Mouse (Mus musculus) stomach, postnatal 0 days (tissue): Measurements from ENCODE around the gene R3hdm2. TPM values are rescaled to one million over a fixed set of nuclear protein-coding genes. Genes with fewer than 3 reads are reported as not detected.

Experiments
- ATAC-seq: fragments of 200-750 bp; cut with Nextera tagmentation; 2 replicates; pipeline ENCODE4 v1.8.0; 2017; ENCODE audit not compliant: low FRiP score, low TSS enrichment
- DNase-seq: peaks from one replicate; pipeline ENCODE4 v3.0.0-alpha.2; 2016; ENCODE audit warnings: low spot score
- H3K27ac ChIP-seq: fragments of 300-500 bp; sonication (generic); replicated peaks from 2 replicates; pipeline ENCODE4 v1.5.1; 2014; ENCODE audit warnings: mild to moderate bottlenecking, control low read depth
- H3K27me3 ChIP-seq: fragments of 300-500 bp; sonication (generic); 2 replicates; pipeline ENCODE4 v1.6.1; 2014; ENCODE audit warnings: low read length; ENCODE audit not compliant: control insufficient read depth, insufficient read depth
- H3K36me3 ChIP-seq: fragments of 300-500 bp; sonication (generic); 2 replicates; pipeline ENCODE4 v1.6.1; 2014; ENCODE audit warnings: low read length, mixed read lengths; ENCODE audit not compliant: control insufficient read depth, insufficient read depth
- H3K4me1 ChIP-seq: fragments of 300-500 bp; sonication (generic); replicated peaks from 2 replicates; pipeline ENCODE4 v1.6.1; 2014; ENCODE audit warnings: antibody characterized with exemption; ENCODE audit not compliant: control insufficient read depth, insufficient read depth
- H3K4me2 ChIP-seq: fragments of 300-500 bp; sonication (generic); replicated peaks from 2 replicates; pipeline ENCODE4 v1.6.1; 2014; ENCODE audit warnings: low read depth, mild to moderate bottlenecking, control low read depth, moderate library complexity
- H3K4me3 ChIP-seq: fragments of 300-500 bp; sonication (generic); 2 replicates; pipeline ENCODE4 v1.5.1; 2014; ENCODE audit warnings: low read depth, low read length, control low read depth
- H3K9ac ChIP-seq: fragments of 300-500 bp; sonication (generic); 2 replicates; pipeline ENCODE4 v1.6.1; 2014; ENCODE audit warnings: mild to moderate bottlenecking, low read length, control low read depth, mixed read lengths
- H3K9me3 ChIP-seq: fragments of 300-500 bp; sonication (generic); 2 replicates; pipeline ENCODE4 v1.6.1; 2016; ENCODE audit warnings: low read length; ENCODE audit not compliant: control insufficient read depth
- CTCF ChIP-seq: IDR thresholded peaks from 2 replicates; pipeline ENCODE4 v1.5.1; 2016; ENCODE audit warnings: antibody characterized with exemption, low read depth, mild to moderate bottlenecking, moderate library complexity
- EP300 ChIP-seq: optimal IDR thresholded peaks from 2 replicates; pipeline ENCODE3; 2016; ENCODE audit warnings: antibody characterized with exemption
- WGBS: fragments of 180-500 bp; shearing (Covaris S2); extraction: QIAGEN DNeasy Blood & Tissue Kit; methylation state at CpG from one replicate; pipeline ENCODE4 v1.1.7; 2014; 5-methylcytosine and 5-hydroxymethylcytosine counted together
- polyA plus RNA-seq: library from polyadenylated mRNA; unstranded; fragments of >200 nt; fragmentation: Nextera tagmentation; extraction: Ambion mirVana; gene quantifications from 2 replicates; pipeline ENCODE4 v1.2.1, GENCODE M21; 2015

The R3hdm2 gene
- polyA plus RNA-seq, 1 experiment from 2014 or later, result 17.6 TPM

GRCm38 (mm10) chr10:127531548-127531947 is 151.4 kb downstream of the R3hdm2 start:
- no peak overlapping the region for H3K9ac ChIP-seq
- ATAC-seq (no peak), DNase-seq (no peak)
- WGBS, result 15% methylated on average over 4 of the region's 4 CpGs
- H3K27me3 ChIP-seq, result peaks cover 45% of the 10 kb centered on the region; the same call in 1 of the 2 replicates
- H3K4me2 ChIP-seq, result no peak overlapping the region
- no peaks in the 10 kb centered on the region; the same call in 1 of the 2 replicates for H3K4me1 ChIP-seq
- no peak for TF ChIP-seq EP300
- TF ChIP-seq CTCF, result no peak
- H3K27ac ChIP-seq, result no peak overlapping the region
- no peaks in the 10 kb centered on the region for H3K36me3 ChIP-seq
- H3K9me3 ChIP-seq, result no peaks in the 10 kb centered on the region
- no peak overlapping the region for H3K4me3 ChIP-seq

- DNase-seq (peak; percentile 69), ATAC-seq (peak; percentile 28; the same call in 1 of the 2 replicates)
- TF ChIP-seq CTCF, result no peak
- WGBS, result under 1% methylated on average over 42 of the region's 78 CpGs
- Histone ChIP-seq H3K4me2 (peak within 1 kb of the TSS; percentile 81), H3K9ac (peak within 1 kb of the TSS; percentile 54), H3K4me1 (no peaks in the 10 kb centered on the region; the same call in 1 of the 2 replicates), H3K9me3 (no peaks in the 10 kb centered on the region), H3K27me3 (peaks cover 26% of the 10 kb centered on the region; the same call in 1 of the 2 replicates), H3K4me3 (peak within 1 kb of the TSS; percentile 47), H3K36me3 (peaks cover 4% of the 10 kb centered on the region), H3K27ac (no peak within 1 kb of the TSS)
Observed at GRCm38 (mm10) chr10:127534036-127534928, 154.2 kb downstream of the R3hdm2 start, which contains the start of gene Nxph4. Nxph4 (minus strand) TSS chr10:127534559.

GRCm38 (mm10) chr10:127534929-127535384 is 154.8 kb downstream of the R3hdm2 start:
- TF ChIP-seq EP300, result no peak
- TF ChIP-seq CTCF, result no peak
- H3K27me3 ChIP-seq, result peaks cover 26% of the 10 kb centered on the region; the same call in 1 of the 2 replicates
- H3K4me2 ChIP-seq, result peak overlapping the region; percentile 81
- no peak overlapping the region for H3K9ac ChIP-seq
- peaks cover 10% of the 10 kb centered on the region for H3K36me3 ChIP-seq
- H3K4me1 ChIP-seq, result no peaks in the 10 kb centered on the region; the same call in 1 of the 2 replicates
- no peak for DNase-seq
- WGBS, result 3% methylated on average over 17 of the region's 30 CpGs
- H3K4me3 ChIP-seq, result peak overlapping the region; percentile 47
- ATAC-seq, result no peak
- no peaks in the 10 kb centered on the region for H3K9me3 ChIP-seq
- H3K27ac ChIP-seq, result no peak overlapping the region

GRCm38 (mm10) chr10:127536586-127537314 is 156.6 kb downstream of the R3hdm2 start:
- H3K9me3 ChIP-seq, result no peaks in the 10 kb centered on the region
- 18% methylated on average over 8 of the region's 8 CpGs for WGBS
- no peak overlapping the region for H3K4me2 ChIP-seq
- H3K36me3 ChIP-seq, result peaks cover 15% of the 10 kb centered on the region
- ATAC-seq (no peak), DNase-seq (no peak)
- H3K27me3 ChIP-seq, result peaks cover 19% of the 10 kb centered on the region; the same call in 1 of the 2 replicates
- TF ChIP-seq EP300 (no peak), CTCF (peak; percentile 70)
- H3K4me1 ChIP-seq, result no peaks in the 10 kb centered on the region; the same call in 1 of the 2 replicates
- H3K4me3 ChIP-seq, result no peak overlapping the region
- H3K9ac ChIP-seq, result no peak overlapping the region
- H3K27ac ChIP-seq, result no peak overlapping the region

GRCm38 (mm10) chr10:127537854-127538583 is 157.9 kb downstream of the R3hdm2 start:
- H3K36me3 ChIP-seq, result peaks cover 24% of the 10 kb centered on the region
- no peak overlapping the region for H3K4me2 ChIP-seq
- H3K27ac ChIP-seq, result no peak overlapping the region
- H3K9ac ChIP-seq, result no peak overlapping the region
- peaks cover 16% of the 10 kb centered on the region; the same call in 1 of the 2 replicates for H3K27me3 ChIP-seq
- WGBS, result 26% methylated on average over 7 of the region's 7 CpGs
- no peak overlapping the region for H3K4me3 ChIP-seq
- H3K9me3 ChIP-seq, result no peaks in the 10 kb centered on the region
- no peaks in the 10 kb centered on the region; the same call in 1 of the 2 replicates for H3K4me1 ChIP-seq
- peak; percentile 95 for TF ChIP-seq CTCF
- no peak for TF ChIP-seq EP300
- peak; percentile 77 for DNase-seq
- peak; percentile 43; the same call in 1 of the 2 replicates for ATAC-seq
